Mouse (Mus musculus): ENCODE results near the gene Specc1l.

- TF ChIP-seq CTCF (IDR thresholded peaks at IDR 0.05; ENCODE audit: low read depth, low read length) (0 out of 2 replicates have a peak, but pooled peaks have one; percentile 7), POLR2A (IDR thresholded peaks at IDR 0.05; ENCODE audit: extremely low read depth, insufficient read depth, low read length) (no peak)
Measured at GRCm38 (mm10) chr10:75255091-75255490, 43.2 kb downstream of the Specc1l start.

Data from liver, adult 2 months (tissue).